Mouse (Mus musculus) bone marrow macrophage, adult 2 months (primary cell): ENCODE measurements around the gene E2f8.

Source experiments
- CTCF ChIP-seq: IDR thresholded peaks from 2 replicates; pipeline ENCODE4 v1.5.1; 2012; ENCODE audit warnings: low read depth, mild to moderate bottlenecking, low read length, moderate library complexity
- POLR2A ChIP-seq: IDR thresholded peaks from 2 replicates; pipeline ENCODE4 v1.6.1; 2012; ENCODE audit warnings: mild to moderate bottlenecking, low read depth, low read length, borderline replicate concordance

GRCm38 (mm10) chr7:48851529-48852104, 29.8 kb downstream of the E2f8 start:
- TF ChIP-seq CTCF (no peak), POLR2A (no peak)
